Mouse (Mus musculus): ENCODE data around the gene Emx2. TPM values are rescaled to one million over a fixed set of nuclear protein-coding genes. Genes with fewer than 3 reads are reported as not detected.
A peak's percentile ranks its signal among the peaks of the same experiment; 100 is the strongest.

The Emx2 gene
- polyA plus RNA-seq, 1 experiment from 2014 or later: 14.0 TPM

DNA sequence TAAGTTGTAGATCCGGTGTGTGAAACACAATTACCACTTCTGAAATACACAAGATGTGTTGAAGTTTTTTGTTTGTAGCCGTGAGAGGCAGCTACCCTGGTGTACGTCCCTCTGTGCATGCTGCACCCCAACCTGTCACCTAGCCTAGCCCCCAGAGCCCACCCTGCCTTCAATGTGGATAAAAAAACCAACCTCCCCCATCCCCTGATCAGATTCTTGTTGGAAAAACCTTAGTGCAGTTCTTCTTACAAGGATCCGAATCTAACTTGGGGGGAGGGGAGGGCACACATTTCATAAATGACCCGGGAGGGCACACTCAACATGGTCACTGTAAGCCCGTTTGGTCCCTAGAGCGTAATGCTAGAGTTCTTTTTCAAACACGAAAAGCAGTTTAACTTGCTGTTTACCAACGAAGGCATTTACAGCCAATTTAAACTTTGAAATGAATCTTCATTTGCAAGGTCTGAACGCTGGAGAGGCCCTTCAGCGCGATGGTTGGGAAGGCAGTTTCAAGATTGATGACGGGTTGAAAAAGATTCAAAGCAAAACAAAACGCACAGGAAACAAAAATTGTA lies 7.5 kb upstream of the Emx2 start:
- Histone ChIP-seq H3K4me2 (ENCODE audit: low read depth, severe bottlenecking) (peak overlapping the region; percentile 36; the same call in 1 of the 2 replicates), H3K27ac (replicated peaks; ENCODE audit: low read depth, low read length) (no peak overlapping the region), H3K27me3 (ENCODE audit: control insufficient read depth, insufficient read depth, low read length) (peaks cover 66% of the 10 kb centered on the region), H3K9me3 (ENCODE audit: control insufficient read depth, low read length) (no peaks in the 10 kb centered on the region), H3K4me1 (ENCODE audit: control insufficient read depth, insufficient read depth, low read length) (no peaks in the 10 kb centered on the region; the same call in 1 of the 2 replicates), H3K9ac (ENCODE audit: low read length) (no peak overlapping the region), H3K4me3 (ENCODE audit: low read depth, low read length) (no peak overlapping the region; the same call in 1 of the 2 replicates), H3K36me3 (ENCODE audit: control insufficient read depth, insufficient read depth, low read length) (no peaks in the 10 kb centered on the region)
- 7% methylated on average over 14 of the region's 14 CpGs for WGBS
- no peak for ATAC-seq (ENCODE audit: insufficient number of reproducible peaks, low FRiP score, low TSS enrichment, low read depth)
- DNase-seq (ENCODE audit: low spot score): peak; percentile 48

DNA sequence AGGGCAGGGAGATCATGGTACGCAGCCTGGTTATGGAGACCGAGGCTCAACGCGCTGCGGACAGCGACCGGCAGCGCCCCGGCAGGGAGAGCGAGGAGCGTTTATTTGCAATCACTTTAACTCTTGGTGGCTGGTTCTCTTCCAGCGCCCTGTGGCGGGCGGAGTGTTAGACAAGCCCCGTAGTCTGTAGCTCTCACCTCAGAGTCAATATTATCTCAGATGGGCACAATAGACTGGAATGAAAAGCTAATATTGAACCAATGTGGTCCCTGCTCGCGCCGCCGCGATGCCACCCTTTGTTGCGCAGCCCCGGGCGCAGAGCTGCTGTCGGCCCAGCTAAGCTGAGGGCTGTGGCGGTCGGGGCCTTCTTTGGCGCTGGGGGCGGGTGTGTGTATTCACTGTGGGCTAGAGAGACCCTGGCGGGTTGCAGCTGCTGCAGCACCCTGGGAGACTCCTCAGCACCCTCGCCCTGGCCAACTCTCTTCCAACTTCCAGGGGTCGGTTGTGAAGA lies 6.7 kb upstream of the Emx2 start:
- DNase-seq (ENCODE audit: low spot score) (peak; percentile 71), ATAC-seq (ENCODE audit: insufficient number of reproducible peaks, low FRiP score, low TSS enrichment, low read depth) (no peak)
- Histone ChIP-seq H3K27ac (replicated peaks; ENCODE audit: low read depth, low read length) (no peak overlapping the region), H3K4me3 (ENCODE audit: low read depth, low read length) (peak overlapping the region; percentile 20; the same call in 1 of the 2 replicates), H3K4me2 (ENCODE audit: low read depth, severe bottlenecking) (peak overlapping the region; percentile 36), H3K9ac (ENCODE audit: low read length) (peak overlapping the region; percentile 12; the same call in 1 of the 2 replicates), H3K4me1 (ENCODE audit: control insufficient read depth, insufficient read depth, low read length) (no peaks in the 10 kb centered on the region), H3K27me3 (ENCODE audit: control insufficient read depth, insufficient read depth, low read length) (peaks cover 74% of the 10 kb centered on the region), H3K9me3 (ENCODE audit: control insufficient read depth, low read length) (no peaks in the 10 kb centered on the region), H3K36me3 (ENCODE audit: control insufficient read depth, insufficient read depth, low read length) (no peaks in the 10 kb centered on the region)
- WGBS: under 1% methylated on average over 31 of the region's 31 CpGs

DNA sequence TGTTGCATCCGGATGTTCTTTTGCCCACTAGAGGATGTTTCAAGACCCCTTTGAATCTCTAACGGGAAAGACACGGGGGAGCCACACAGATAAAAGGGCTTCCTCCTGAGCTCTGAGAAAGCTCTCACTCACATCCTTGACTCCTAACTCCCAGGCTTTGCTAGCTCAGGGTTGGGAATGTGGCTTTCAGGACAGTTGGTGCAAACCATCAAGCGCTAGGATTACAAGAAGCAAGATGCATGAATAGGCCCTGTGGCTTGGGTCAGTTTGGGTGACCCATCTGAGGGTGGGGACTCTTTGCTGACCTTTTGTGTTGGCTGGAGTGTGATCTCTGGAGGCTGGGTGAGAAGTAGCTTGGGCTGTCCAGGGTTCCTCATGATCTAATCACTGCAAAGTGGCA lies 5.9 kb upstream of the Emx2 start:
- Histone ChIP-seq H3K27me3 (ENCODE audit: control insufficient read depth, insufficient read depth, low read length) (peaks cover 82% of the 10 kb centered on the region), H3K4me1 (ENCODE audit: control insufficient read depth, insufficient read depth, low read length) (no peaks in the 10 kb centered on the region), H3K9ac (ENCODE audit: low read length) (no peak overlapping the region), H3K36me3 (ENCODE audit: control insufficient read depth, insufficient read depth, low read length) (no peaks in the 10 kb centered on the region), H3K27ac (replicated peaks; ENCODE audit: low read depth, low read length) (no peak overlapping the region), H3K9me3 (ENCODE audit: control insufficient read depth, low read length) (no peaks in the 10 kb centered on the region), H3K4me2 (ENCODE audit: low read depth, severe bottlenecking) (no peak overlapping the region), H3K4me3 (ENCODE audit: low read depth, low read length) (no peak overlapping the region)
- WGBS: 10% methylated on average over 4 of the region's 4 CpGs
- DNase-seq (ENCODE audit: low spot score) (no peak), ATAC-seq (ENCODE audit: insufficient number of reproducible peaks, low FRiP score, low TSS enrichment, low read depth) (no peak)

DNA sequence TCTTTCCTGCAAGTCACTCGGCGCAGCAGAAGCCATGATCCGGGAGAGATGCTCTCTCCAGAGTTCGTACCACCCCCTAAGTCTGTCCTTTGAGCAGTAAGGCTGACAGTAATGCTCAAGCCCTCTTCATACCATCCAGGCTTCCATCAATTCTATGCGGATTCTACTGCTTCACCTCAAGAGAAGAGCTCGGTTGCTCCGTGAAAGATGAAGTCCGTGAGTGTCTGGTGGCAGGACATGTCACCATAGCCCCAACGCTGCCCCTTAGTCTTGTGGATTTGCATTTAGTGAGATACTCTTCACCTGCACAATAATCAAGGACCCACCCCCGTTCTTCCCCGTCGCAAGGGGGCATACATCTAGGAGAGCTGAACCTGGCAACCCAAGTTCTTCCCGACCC lies 4.6 kb upstream of the Emx2 start:
- ATAC-seq (ENCODE audit: insufficient number of reproducible peaks, low FRiP score, low TSS enrichment, low read depth): no peak
- no peak overlapping the region for H3K4me2 ChIP-seq (ENCODE audit: low read depth, severe bottlenecking)
- H3K36me3 ChIP-seq (ENCODE audit: control insufficient read depth, insufficient read depth, low read length): no peaks in the 10 kb centered on the region
- peaks cover 86% of the 10 kb centered on the region for H3K27me3 ChIP-seq (ENCODE audit: control insufficient read depth, insufficient read depth, low read length)
- H3K4me1 ChIP-seq (ENCODE audit: control insufficient read depth, insufficient read depth, low read length): peaks cover 2% of the 10 kb centered on the region; the same call in 1 of the 2 replicates
- no peak for DNase-seq (ENCODE audit: low spot score)
- no peak overlapping the region for H3K27ac ChIP-seq (replicated peaks; ENCODE audit: low read depth, low read length)
- H3K9me3 ChIP-seq (ENCODE audit: control insufficient read depth, low read length): no peaks in the 10 kb centered on the region
- H3K4me3 ChIP-seq (ENCODE audit: low read depth, low read length): no peak overlapping the region
- 8% methylated on average over 13 of the region's 13 CpGs for WGBS
- no peak overlapping the region for H3K9ac ChIP-seq (ENCODE audit: low read length)

DNA sequence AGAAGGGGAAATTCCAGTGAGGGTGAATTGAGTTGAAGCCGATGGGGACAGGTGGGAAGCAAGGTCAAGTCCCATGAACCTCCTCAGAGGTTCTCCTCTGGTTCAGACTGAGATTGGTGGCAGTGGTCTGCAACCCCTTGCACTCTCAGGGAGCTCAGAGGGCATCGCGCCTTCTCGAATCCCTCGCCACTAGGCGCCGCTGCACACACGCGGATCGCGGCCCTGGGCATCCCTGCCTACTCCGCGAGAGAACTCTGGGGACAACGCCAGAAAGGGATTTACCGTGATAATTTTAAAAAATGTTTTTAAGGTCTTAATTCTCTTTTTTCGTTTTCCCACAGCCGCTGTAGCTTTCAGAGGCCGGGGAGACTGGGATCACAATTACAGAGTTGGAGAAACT lies 4.0 kb upstream of the Emx2 start:
- no peak overlapping the region for H3K4me3 ChIP-seq (ENCODE audit: low read depth, low read length)
- H3K9ac ChIP-seq (ENCODE audit: low read length): no peak overlapping the region
- peaks cover 85% of the 10 kb centered on the region for H3K27me3 ChIP-seq (ENCODE audit: control insufficient read depth, insufficient read depth, low read length)
- under 1% methylated on average over 18 of the region's 18 CpGs for WGBS
- H3K4me1 ChIP-seq (ENCODE audit: control insufficient read depth, insufficient read depth, low read length): peaks cover 2% of the 10 kb centered on the region; the same call in 1 of the 2 replicates
- no peaks in the 10 kb centered on the region for H3K9me3 ChIP-seq (ENCODE audit: control insufficient read depth, low read length)
- peak; percentile 92 for DNase-seq (ENCODE audit: low spot score)
- no peak for ATAC-seq (ENCODE audit: insufficient number of reproducible peaks, low FRiP score, low TSS enrichment, low read depth)
- H3K4me2 ChIP-seq (ENCODE audit: low read depth, severe bottlenecking): no peak overlapping the region
- H3K27ac ChIP-seq (replicated peaks; ENCODE audit: low read depth, low read length): no peak overlapping the region
- no peaks in the 10 kb centered on the region for H3K36me3 ChIP-seq (ENCODE audit: control insufficient read depth, insufficient read depth, low read length)

DNA sequence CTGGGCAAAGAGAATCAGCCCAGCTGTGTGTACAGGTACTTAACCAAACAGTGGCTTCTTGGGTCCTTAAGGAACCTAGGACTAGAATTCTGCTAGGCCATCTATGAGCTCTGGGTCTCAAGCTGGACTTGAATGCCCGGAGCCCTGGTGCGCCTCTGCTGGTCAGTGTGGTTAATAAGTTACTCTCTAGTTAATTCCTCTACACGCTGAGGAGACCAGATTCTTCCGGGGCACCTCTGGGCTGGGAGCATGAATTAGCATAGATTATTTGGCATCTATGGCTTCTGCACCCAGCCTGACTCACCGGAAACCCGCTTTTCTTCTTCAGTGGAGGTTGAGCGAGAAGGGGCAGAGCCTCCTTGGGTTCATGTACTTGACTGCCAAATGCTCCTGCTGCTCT lies 2.5 kb upstream of the Emx2 start:
- Histone ChIP-seq H3K36me3 (ENCODE audit: control insufficient read depth, insufficient read depth, low read length) (no peaks in the 10 kb centered on the region), H3K4me3 (ENCODE audit: low read depth, low read length) (no peak overlapping the region), H3K9ac (ENCODE audit: low read length) (no peak overlapping the region), H3K27me3 (ENCODE audit: control insufficient read depth, insufficient read depth, low read length) (peaks cover 82% of the 10 kb centered on the region), H3K4me1 (ENCODE audit: control insufficient read depth, insufficient read depth, low read length) (peaks cover 5% of the 10 kb centered on the region), H3K27ac (replicated peaks; ENCODE audit: low read depth, low read length) (no peak overlapping the region), H3K4me2 (ENCODE audit: low read depth, severe bottlenecking) (no peak overlapping the region), H3K9me3 (ENCODE audit: control insufficient read depth, low read length) (no peaks in the 10 kb centered on the region)
- ATAC-seq (ENCODE audit: insufficient number of reproducible peaks, low FRiP score, low TSS enrichment, low read depth): no peak
- peak; percentile 56 for DNase-seq (ENCODE audit: low spot score)
- WGBS: 7% methylated on average over 7 of the region's 7 CpGs

DNA sequence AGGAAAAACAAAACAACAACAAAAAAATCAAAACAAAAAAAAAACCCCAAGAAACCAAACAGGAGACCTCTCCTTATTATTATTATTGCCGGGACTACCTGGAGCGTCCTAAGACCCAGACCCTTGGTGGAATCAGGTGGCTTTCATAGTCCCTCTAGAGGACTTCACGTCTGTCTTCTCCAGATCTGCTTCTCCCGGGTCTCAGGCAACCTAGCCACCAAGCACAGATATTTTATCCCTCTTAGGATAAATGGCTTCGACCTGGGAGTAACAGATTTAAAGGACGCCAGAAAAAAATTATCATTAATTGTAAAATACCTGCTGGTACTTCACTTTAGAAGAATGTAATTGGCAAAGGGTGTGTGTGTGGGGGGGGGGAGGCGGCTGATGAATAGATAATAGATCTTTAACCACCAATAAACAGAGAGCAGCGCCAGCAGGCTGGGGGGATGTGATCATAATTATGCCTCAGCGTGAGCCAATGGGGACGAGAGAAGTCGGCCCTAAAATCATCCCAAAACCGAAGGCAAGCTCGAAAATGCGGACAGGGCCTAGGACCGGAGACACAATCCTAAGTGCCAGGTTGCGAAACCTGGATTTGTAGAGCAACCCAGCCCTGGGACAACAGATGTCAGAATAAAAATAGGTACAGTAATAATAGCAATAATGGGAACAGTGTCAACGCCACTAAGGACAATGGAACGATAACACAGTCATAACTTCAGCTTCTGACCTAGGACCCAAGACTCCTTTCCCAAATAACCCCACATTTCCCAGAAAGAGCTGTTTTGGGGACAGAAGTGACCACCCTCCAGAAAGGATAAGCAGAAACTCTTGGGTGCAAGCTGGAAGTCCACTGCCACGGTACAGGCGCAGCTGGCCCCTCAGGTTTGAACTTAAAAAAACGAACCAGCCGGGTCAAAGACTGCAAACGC lies 894 bp upstream of the Emx2 start:
- H3K36me3 ChIP-seq (ENCODE audit: control insufficient read depth, insufficient read depth, low read length): no peaks in the 10 kb centered on the region
- H3K9me3 ChIP-seq (ENCODE audit: control insufficient read depth, low read length): no peaks in the 10 kb centered on the region
- peak overlapping the region; percentile 56 for H3K9ac ChIP-seq (ENCODE audit: low read length)
- DNase-seq (ENCODE audit: low spot score): peak; percentile 74
- H3K27me3 ChIP-seq (ENCODE audit: control insufficient read depth, insufficient read depth, low read length): peaks cover 80% of the 10 kb centered on the region
- H3K4me3 ChIP-seq (ENCODE audit: low read depth, low read length): peak overlapping the region; percentile 34
- H3K4me1 ChIP-seq (ENCODE audit: control insufficient read depth, insufficient read depth, low read length): peaks cover 5% of the 10 kb centered on the region
- ATAC-seq (ENCODE audit: insufficient number of reproducible peaks, low FRiP score, low TSS enrichment, low read depth): no peak
- peak overlapping the region; percentile 68 for H3K4me2 ChIP-seq (ENCODE audit: low read depth, severe bottlenecking)
- H3K27ac ChIP-seq (replicated peaks; ENCODE audit: low read depth, low read length): no peak overlapping the region
- 2% methylated on average over 23 of the region's 23 CpGs for WGBS

DNA sequence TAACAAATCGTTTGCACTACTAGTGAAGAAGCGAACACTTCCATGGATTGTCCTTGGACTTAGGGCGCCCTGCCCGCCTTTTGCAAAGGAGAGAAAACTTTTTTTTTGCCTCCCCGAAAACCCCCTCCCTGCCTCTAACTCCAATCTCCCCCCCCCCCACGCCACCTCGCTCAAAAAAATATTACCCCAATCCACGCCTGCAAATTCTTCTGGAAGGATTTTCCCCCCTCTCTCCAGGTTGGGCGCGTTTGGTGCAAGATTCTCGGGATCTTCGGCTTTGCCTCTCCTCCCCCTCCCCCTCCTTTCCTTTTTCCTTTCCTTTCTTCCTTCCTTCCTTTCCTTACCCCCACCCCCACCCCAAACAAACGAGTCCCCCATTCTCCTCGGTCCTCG lies 567 bp downstream of the Emx2 start:
- Histone ChIP-seq H3K4me3 (ENCODE audit: low read depth, low read length) (peak overlapping the region; percentile 34), H3K27me3 (ENCODE audit: control insufficient read depth, insufficient read depth, low read length) (peaks cover 80% of the 10 kb centered on the region), H3K36me3 (ENCODE audit: control insufficient read depth, insufficient read depth, low read length) (no peaks in the 10 kb centered on the region), H3K4me2 (ENCODE audit: low read depth, severe bottlenecking) (peak overlapping the region; percentile 68), H3K4me1 (ENCODE audit: control insufficient read depth, insufficient read depth, low read length) (peaks cover 5% of the 10 kb centered on the region), H3K9me3 (ENCODE audit: control insufficient read depth, low read length) (no peaks in the 10 kb centered on the region), H3K9ac (ENCODE audit: low read length) (no peak overlapping the region; the same call in 1 of the 2 replicates), H3K27ac (replicated peaks; ENCODE audit: low read depth, low read length) (no peak overlapping the region)
- no peak for DNase-seq (ENCODE audit: low spot score)
- WGBS: 0% methylated on average over 15 of the region's 15 CpGs
- ATAC-seq (ENCODE audit: insufficient number of reproducible peaks, low FRiP score, low TSS enrichment, low read depth): no peak
